Mouse (Mus musculus) monocyte, adult 5-6 weeks (primary cell): ENCODE measurements around the gene Ifnk. TPM values are rescaled to one million over a fixed set of nuclear protein-coding genes. Genes with fewer than 3 reads are reported as not detected.

Experiments used
- ATAC-seq: fragments of 153-309, 156-312 bp; replicated peaks from 2 replicates; pipeline ENCODE4 v1.8.0; 2017; ENCODE audit warnings: mild to moderate bottlenecking; ENCODE audit not compliant: low TSS enrichment, insufficient number of reproducible peaks, severe bottlenecking, poor library complexity, low FRiP score
- total RNA-seq: library from RNA; stranded (forward); fragments of 200-1000, 200-491, 200-594 nt; gene quantifications from 3 replicates; pipeline ENCODE4 v1.2.3, GENCODE M21; 2017

Gene Ifnk
- total RNA-seq, 1 experiment from 2014 or later, result not detected

DNA sequence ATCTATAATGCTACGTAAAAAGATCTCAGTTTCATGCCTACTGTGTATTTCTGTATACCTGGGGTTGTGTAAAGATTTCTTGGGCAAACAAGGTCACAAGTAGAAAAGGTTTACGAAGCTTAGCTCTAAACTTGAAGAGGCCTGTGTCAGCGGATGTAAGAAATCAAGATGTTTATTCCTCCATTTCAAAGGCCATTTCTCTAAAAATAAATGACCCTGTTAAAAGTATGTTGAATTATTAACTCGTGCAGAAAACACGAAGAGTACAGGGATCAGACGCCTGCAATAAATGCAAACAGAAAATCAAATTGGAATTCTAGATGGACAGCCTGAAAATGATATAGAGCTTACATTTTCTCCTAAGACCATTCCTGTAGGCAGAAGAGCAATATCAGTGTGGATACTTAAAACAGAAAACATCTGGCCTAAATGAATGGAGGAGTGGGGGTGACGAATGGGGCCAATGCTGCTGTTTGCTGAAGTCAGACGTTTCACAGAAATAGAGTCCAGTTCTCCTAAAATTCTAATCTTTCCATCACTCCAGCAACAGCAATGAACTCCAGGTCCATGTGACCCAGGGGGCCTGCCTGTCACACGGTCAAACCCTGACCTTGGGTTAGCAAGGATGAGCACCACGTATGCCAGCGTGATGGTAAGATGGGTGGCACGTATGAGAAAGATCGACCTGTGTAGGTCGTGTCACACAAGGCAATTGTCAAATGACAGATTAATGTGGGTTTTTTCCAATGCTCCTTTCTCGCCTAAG, 16.8 kb upstream of the Ifnk start:
- ATAC-seq, result no peak

DNA sequence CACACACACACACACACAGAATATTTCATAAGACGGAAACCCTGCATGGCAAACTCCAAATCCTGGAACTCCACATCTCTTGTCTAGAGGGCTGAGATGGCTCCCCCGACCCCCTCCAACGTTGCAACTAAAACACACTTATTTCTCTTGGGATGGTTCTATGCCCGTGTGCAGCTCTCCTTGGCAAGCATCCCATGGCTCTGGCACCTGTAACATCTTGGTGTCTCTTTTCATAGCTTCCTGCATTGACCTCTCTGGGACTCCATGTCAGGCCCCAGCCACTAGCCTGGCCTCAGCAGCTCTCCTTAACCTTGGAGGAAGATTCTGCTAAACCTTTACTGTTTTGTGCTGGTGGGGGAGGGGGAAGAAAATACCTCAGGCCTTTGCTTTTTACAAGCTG, 16.1 kb upstream of the Ifnk start:
- no peak for ATAC-seq

DNA sequence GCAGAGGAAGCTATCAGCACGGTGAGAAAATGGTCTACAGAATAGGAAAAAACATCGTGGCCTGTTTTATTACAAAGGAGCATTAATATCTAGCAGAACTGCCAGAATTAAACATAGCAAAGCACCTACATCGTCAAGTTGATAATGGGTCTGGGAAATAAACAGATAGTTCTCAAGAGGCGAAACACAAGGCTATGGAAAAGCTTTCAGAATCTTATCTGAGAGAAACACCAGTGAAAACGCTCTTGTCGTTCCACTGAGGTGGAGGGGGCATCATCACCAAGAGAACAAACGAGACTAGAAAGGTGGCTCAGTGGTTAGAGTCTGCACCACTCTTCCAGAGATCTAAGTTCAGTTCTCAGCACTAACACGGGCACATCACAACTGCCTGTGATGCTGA, 14.9 kb upstream of the Ifnk start:
- ATAC-seq, result no peak

DNA sequence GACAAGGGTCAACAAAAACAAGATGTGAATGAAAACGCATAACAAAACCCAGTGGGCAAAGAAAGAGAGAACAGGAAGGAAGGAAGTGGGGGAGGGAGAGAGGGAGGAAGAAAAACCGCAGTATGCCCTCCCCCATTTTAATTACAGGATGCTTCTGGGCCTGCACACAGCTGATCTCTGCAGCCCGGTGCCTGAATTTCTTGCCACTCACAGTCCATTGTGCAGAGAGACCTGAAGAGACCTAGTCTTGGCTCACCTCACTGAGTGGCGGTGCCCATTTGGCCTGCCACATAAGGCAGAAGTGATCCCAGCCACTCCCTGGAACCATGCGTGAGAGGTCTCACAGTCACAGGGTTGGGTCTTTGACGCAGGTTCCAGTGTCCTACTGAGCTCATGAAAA, 13.8 kb upstream of the Ifnk start:
- ATAC-seq, result peak; percentile 48

DNA sequence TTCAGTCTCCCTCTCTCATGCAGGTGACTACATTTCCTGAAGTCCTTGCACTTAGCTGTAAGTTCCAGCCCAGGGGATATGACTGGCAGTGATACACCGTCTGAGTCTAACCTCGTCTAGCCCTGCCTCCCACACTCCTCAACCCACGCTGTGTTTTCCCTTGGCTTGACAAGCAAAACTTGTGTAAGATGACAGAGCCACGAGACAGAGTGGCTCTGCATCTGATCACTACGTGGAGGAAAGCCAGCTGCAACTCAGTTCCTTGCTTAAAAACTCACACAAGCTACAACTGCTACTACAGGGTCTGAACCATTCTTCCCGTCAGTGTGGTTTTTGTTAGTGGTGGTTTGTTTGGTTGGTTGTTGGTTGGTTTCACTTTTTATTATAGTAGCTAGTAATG, 11.5 kb upstream of the Ifnk start:
- no peak for ATAC-seq

DNA sequence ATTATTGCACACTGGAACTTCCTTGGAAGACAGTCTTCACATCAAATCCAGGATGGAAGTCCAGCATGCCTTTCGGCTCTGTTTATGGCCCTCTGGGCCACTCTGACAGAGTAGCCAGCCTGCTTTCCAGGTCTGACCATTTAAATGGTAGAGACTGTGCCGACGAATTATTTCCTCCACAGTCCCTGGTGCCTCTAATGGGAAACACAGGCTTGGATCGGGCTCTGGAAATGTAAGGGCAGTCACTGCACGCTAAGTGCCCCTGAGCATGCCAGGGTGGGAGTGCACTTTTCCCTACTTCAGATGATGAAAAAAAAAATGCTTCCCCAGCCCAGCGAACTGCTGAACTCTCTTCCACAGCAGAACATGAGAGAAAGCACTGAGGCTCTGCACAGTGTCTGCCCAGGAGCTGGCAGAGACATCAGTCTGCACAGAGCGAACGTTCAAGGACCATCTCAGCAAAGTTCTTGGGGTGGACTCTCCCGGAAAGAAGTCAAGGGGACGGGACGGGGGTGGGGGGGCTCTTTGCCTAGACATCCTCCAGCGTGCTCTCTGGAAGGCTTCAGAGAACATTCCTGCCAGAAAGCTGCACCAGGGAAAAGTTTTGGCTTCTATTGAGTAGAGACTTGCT, 8.3 kb upstream of the Ifnk start:
- no peak for ATAC-seq

DNA sequence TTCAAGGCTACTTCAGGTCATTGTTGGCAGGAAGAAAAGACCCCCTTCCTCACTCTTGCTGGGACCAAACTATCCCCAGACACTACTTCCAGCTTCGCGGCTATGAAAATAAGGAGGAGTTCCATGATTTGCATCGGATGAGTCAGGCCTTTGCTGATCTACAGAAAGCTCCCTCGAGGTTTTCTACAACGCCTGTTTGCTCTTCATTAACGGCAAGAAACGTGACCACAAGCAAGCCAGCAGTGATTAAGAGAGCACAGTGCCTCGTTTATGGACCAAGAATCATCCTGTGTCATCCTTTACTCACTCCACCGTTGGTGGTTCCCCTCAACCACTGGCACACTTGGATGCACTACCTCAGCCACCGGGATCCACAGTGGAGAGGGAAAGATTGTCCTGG, 6.1 kb upstream of the Ifnk start:
- ATAC-seq, result no peak

DNA sequence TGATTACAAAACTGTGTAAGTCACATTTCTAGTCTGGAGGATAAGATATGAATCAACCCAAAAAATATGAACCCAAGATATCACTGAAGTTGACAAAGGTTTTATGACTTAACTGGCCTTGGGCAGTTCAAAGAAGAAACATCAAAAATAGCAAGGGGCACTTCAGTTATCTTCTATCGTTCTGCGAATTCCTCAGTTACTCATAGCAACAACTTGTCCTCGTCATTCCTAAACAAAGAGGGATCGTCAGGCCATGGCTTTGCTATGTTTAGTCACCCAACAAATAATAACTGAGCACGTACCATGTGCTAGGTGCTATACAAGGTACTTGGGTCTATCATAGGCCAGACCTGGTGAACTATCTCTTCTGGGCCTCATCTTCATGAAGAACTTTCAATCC, 5.3 kb upstream of the Ifnk start:
- no peak for ATAC-seq

DNA sequence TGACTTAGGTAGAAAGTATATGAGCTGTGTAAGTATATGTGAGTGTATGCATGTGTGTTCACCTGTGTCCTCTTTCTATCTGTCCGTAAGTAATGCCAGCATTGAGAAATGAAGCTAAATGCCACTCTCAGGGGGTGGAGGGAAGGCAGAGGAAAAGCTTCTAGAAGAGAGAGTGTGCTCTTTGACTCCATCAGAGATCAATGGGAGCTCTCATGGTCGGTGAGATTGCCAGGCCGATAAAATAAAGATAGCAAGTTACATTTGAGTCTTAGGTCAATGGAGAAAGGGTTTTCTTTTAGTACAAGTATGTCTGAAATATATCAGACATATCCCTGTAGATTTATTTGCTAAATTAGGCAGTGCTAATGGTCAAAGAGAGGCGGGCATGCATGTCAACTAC, 3.5 kb upstream of the Ifnk start:
- no peak for ATAC-seq

DNA sequence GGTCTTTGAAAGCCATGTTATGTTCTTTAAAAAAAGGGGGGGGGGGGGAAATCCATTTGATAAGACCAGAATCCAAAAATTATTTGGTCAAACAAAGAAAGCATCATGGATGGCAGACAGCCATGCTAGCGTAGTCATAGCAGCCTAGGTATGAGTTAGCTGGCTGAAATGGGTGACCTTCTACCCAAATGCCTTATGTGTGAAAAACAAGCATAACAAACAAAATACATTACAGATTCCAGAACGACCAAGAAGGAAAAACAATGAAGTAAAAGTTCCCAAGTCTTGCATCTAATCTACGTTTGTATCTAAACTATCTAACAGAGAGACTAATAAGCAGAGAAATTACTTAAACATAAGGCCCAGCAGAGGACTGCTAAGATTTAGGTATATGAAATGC, 1.1 kb upstream of the Ifnk start:
- ATAC-seq, result no peak

DNA sequence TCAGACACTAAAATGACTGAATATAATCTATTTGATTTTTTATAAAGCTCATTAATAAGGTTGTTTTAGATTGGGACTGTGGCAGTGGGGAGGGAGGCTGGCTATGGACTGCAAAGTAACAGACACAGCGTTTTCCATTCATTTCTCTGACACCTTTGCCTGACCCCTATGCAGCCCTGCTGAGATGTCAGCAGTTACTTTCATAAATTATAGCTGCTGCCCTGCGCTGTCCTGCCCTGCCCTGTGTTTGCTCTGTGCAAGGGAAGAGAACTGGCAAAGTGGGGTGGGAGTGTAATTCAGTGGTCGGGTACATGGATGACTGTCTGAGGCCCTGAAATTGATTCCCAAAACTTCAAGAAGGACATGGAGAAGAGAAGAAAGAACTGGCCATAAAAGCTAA, 2.2 kb downstream of the Ifnk start:
- ATAC-seq, result no peak

DNA sequence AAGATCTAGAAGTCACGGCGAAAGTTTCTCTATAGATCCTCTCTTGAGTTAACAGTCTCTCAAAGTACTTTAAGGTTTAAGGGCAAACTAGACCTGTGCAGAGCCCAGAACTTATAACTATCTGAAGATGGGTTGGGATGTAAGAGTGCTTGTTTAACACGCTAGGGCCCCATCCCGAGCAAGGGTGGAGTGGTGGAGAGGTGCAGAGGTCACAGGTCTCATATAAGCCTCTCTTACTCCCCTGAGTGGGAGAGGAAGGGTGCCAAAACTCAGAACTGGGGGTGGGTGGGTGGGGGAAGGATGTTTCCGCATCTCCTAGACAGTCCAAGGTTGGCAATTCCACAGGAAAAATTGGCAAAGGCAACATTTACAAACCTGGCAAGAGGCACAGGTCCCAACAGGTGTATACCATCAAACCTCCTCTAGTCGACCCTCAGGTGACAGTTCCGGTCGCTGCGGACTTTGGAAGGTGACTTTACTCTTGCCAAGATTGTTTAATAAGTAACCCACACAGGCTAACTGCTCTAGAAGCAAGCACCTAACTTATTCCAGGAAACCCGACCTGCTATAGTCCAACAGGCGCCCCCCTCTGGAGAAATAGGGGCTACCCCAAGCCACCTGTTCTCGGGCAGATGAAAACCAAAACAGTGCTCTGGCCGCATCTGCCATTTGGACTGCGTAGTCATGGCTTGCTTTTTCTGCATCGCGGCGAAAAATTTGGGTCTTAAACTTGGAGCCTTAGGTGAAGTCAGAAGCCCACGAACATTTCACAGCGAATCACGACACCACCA, 3.5 kb downstream of the Ifnk start:
- no peak for ATAC-seq

DNA sequence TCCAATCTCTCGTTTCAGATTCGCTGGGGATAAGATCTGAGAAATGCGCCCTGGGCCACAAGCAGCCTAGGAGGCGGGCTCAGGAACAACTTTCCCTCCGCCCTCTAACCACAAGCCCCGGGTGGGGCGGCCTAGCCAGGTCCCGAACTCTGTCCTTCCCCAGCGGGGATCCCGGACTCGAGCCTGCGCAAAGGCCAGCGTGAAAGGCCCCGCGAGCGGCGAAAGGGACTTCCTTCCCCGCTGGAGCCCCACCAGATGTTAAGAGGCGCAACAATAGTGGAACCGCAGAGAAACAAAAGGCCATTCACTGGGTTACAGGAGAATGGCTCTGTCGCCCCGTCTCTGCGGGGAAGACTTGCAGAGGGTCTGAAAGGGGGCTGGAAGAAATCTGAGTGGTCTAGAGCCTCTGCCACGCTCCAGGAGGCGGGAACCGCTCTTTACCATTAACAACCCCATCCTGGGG, 4.3 kb downstream of the Ifnk start:
- ATAC-seq, result peak; percentile 70

DNA sequence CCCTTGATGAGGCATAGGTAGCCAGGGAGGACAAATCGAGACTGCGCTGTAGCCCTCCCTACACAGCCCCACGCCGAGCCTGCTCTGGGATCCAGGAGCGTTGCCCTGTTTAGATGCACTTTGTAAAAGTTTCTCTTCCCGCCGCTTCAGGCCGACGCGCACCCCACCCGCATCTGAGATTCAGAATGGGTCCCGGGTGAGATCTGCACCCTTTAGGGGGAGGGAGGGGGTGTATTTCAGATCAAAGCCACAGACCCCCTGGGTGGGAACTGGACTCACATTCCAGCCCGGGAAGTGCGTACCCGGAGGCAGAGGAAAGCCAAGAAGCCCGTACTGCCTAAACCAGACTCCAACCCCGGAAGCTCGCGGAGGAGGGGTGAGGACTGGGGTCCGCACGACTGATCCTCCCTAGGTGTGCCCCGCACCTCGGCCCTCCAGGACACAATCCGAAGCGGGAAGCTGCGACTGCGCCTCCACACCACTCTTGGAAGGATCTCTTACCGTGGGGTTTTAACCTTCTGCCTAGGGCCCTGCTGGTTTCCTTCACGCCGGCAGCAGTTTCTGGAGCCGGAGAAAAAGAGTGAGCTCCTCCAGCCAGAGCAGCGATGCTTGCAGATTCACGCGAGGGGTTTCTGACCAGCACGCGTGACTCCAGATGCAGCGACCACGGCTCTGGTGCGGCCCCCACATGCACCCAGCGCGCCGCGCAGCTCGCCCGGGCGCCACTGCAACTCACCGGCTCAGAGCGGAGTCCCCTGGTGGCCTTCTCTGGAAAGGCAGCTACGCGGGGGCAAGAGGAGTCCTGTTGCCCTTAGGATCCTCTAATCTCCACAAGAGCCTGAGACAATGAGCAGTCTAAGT, 5.1 kb downstream of the Ifnk start, which contains the start of gene Mob3b:
Gene Mob3b, minus strand, starts transcription at position 734 of the 861 bp plus-strand sequence.
- peak; percentile 67 for ATAC-seq

DNA sequence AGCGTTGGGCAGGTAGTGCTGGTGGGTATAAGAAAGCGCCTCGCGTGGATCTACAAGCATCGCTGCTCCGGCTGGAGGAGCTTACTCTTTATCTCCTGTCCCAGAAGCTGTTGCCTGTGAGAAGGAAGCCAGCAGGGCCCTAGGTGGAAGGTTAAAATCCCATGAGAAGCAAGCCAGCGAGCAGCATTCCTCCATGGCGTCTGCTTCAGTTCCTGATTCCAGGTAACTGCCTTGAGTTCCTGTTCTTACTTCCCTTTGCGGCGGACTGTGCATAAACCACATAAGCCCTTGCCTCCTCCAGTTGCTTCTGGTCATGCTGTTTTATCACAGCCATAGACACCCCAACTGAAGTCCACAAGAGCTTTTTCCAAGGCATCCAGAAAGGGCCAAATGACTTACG, 6.0 kb downstream of the Ifnk start:
- 0 out of 2 replicates have a peak, but pooled peaks have one; percentile 19 for ATAC-seq

DNA sequence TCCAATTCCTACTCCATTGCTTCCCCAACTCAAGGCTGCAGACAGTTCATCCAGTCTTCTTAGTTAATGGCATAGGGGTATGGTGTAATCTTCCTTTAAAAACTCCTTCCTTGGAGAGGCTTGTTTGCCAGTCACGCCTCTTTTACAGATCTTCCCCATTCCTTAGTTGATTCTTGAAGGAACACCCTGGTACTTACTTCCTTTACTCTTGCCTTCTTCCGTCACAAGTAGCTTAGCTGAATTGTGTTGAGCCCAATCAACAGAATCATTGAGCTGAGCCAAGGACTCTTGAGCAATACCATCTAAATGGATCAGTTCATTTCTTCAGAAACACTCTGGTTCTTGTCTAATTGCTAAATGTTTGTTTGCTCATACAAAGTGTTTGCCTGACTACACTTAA, 13.4 kb downstream of the Ifnk start:
- peak; percentile 59 for ATAC-seq

DNA sequence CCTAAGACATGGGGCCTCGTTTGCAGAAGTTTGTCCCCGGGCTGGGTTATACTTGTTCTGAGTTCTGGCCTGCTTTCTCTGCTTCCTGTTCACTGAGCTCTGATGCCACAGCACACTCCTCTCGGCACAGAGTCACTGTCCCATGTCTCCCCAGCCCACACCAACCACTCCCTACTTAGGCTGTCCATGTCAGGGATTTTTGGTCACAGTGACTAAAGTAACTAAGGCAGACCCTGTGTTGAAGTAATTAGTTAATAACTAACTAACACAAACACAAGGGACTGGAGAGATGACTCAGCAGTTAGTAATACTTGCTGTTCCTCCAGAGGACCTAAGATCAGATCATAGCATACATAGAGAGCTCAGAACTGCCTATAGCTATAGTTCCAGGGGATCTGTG, 14.1 kb downstream of the Ifnk start:
- ATAC-seq, result peak; percentile 40

DNA sequence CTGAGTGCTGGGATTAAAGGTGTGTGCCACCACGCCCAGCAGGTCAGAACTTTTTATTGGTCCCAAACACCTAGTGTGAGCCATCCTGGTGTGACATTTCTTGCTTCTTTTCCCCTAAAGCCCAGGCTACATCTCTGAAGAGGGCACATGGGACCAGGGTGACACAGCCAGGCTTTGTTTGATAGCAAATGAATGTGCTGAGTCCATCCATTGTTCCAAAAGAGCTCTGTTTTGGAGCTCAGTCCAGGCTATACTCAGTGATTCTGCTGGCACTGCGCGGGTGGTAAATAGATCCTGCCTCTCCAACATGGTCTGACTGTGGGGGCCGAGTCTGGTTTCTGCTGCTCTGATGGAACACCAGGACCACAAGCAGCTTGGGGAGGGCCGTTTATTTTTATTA, 16.0 kb downstream of the Ifnk start:
- no peak for ATAC-seq
